Mouse (Mus musculus): ENCODE results near the gene H1foo. TPM values are rescaled to one million over a fixed set of nuclear protein-coding genes. Genes with fewer than 3 reads are reported as not detected.

Gene H1foo
- total and polyA plus RNA-seq, 3 experiments, result not detected

GRCm38 (mm10) chr6:115957681-115958080 lies 12.9 kb downstream of the H1foo start:
- no peaks in the 10 kb centered on the region for H3K36me3 ChIP-seq (ENCODE audit: control insufficient read depth in 1 of 2, insufficient read depth in 2 of 2, low read length in 2 of 2)
- no peaks in the 10 kb centered on the region for H3K79me2 ChIP-seq (ENCODE audit: control insufficient read depth, insufficient read depth, low read length, poor library complexity)
- H3K4me3 ChIP-seq (ENCODE audit: control insufficient read depth in 1 of 2, insufficient read depth in 1 of 2, low read depth in 2 of 2, low read length in 2 of 2), result no peak overlapping the region
- no peaks in the 10 kb centered on the region for H3K4me1 ChIP-seq (ENCODE audit: control insufficient read depth in 1 of 2, insufficient read depth in 2 of 2, low read length in 2 of 2)
- H3K27ac ChIP-seq (ENCODE audit: control insufficient read depth, low read depth, low read length), result no peak overlapping the region
- no peak for TF ChIP-seq POLR2A (IDR thresholded peaks at IDR 0.05; ENCODE audit: control insufficient read depth in 1 of 2, insufficient read depth in 1 of 2, low read depth in 1 of 2, low read length in 2 of 2, poor library complexity in 1 of 2)
- TF ChIP-seq NELFE (IDR thresholded peaks at IDR 0.05; ENCODE audit: low read depth, low read length), result no peak
- no peaks in the 10 kb centered on the region for H3K27me3 ChIP-seq (ENCODE audit: control insufficient read depth in 1 of 2, insufficient read depth in 2 of 2, low read length in 2 of 2)
- no peak for DNase-seq (ENCODE audit: low read depth, low spot score)
- no peak overlapping the region for H3K9ac ChIP-seq (ENCODE audit: control insufficient read depth, low read depth, low read length, poor library complexity, severe bottlenecking)
- no peaks in the 10 kb centered on the region for H3K9me3 ChIP-seq (replicated peaks; ENCODE audit: insufficient read depth, low read length)

- Histone ChIP-seq H3K4me3 (ENCODE audit: control insufficient read depth in 1 of 2, insufficient read depth in 1 of 2, low read depth in 2 of 2, low read length in 2 of 2) (no peak overlapping the region), H3K4me1 (ENCODE audit: control insufficient read depth in 1 of 2, insufficient read depth in 2 of 2, low read length in 2 of 2) (no peaks in the 10 kb centered on the region), H3K27me3 (ENCODE audit: control insufficient read depth in 1 of 2, insufficient read depth in 2 of 2, low read length in 2 of 2) (no peaks in the 10 kb centered on the region), H3K9me3 (replicated peaks; ENCODE audit: insufficient read depth, low read length) (no peaks in the 10 kb centered on the region), H3K9ac (ENCODE audit: control insufficient read depth, low read depth, low read length, poor library complexity, severe bottlenecking) (no peak overlapping the region), H3K36me3 (ENCODE audit: control insufficient read depth in 1 of 2, insufficient read depth in 2 of 2, low read length in 2 of 2) (no peaks in the 10 kb centered on the region), H3K27ac (ENCODE audit: control insufficient read depth, low read depth, low read length) (no peak overlapping the region), H3K79me2 (ENCODE audit: control insufficient read depth, insufficient read depth, low read length, poor library complexity) (no peaks in the 10 kb centered on the region)
- TF ChIP-seq MAFK (IDR thresholded peaks at IDR 0.05; ENCODE audit: borderline replicate concordance, low read depth, low read length) (no peak), ZC3H11A (IDR thresholded peaks at IDR 0.05; ENCODE audit: low read depth, low read length) (no peak), CTCF (IDR thresholded peaks at IDR 0.05 in 2 of 3, conservative IDR thresholded peaks at IDR 0.05 in 1 of 3; ENCODE audit: control insufficient read depth in 1 of 3, insufficient read depth in 1 of 3, low read depth in 2 of 3, low read length in 3 of 3, poor library complexity in 1 of 3, severe bottlenecking in 1 of 3) (no peak), NELFE (IDR thresholded peaks at IDR 0.05; ENCODE audit: low read depth, low read length) (no peak), MAX (IDR thresholded peaks at IDR 0.05; ENCODE audit: low read length) (no peak), RAD21 (IDR thresholded peaks at IDR 0.05; ENCODE audit: low read depth, low read length) (no peak), JUND (IDR thresholded peaks at IDR 0.05; ENCODE audit: low read depth, low read length) (no peak), POLR2AphosphoS2 (IDR thresholded peaks at IDR 0.05; ENCODE audit: low read length) (no peak), BHLHE40 (IDR thresholded peaks at IDR 0.05; ENCODE audit: borderline replicate concordance, low read depth, low read length) (no peak), GATA1 (IDR thresholded peaks at IDR 0.05; ENCODE audit: low read depth, low read length) (no peak), KAT2A (conservative IDR thresholded peaks at IDR 0.05; ENCODE audit: low read depth, low read length) (no peak), MYC (IDR thresholded peaks at IDR 0.05; ENCODE audit: low read depth, low read length) (no peak), ETS1 (IDR thresholded peaks at IDR 0.05; ENCODE audit: low read depth, low read length) (no peak), ZMIZ1 (IDR thresholded peaks at IDR 0.05; ENCODE audit: low read depth, low read length) (no peak), SIN3A (IDR thresholded peaks at IDR 0.05; ENCODE audit: low read length) (no peak), MAZ (IDR thresholded peaks at IDR 0.05; ENCODE audit: low read depth, low read length) (no peak), ELF1 (IDR thresholded peaks at IDR 0.05; ENCODE audit: low read depth, low read length) (no peak), UBTF (IDR thresholded peaks at IDR 0.05; ENCODE audit: borderline replicate concordance, insufficient read depth, low read depth, low read length) (no peak)
- DNase-seq (ENCODE audit: low read depth, low spot score), result no peak
Measured at GRCm38 (mm10) chr6:115958445-115958844, 13.7 kb downstream of the H1foo start.
